Mouse (Mus musculus) macrophage (primary cell): ENCODE data around the gene Stil. TPM values are rescaled to one million over a fixed set of nuclear protein-coding genes. Genes with fewer than 3 reads are reported as not detected.
A peak's percentile ranks its signal among the peaks of the same experiment; 100 is the strongest.

Experiments
- H3K27ac ChIP-seq: fragments of 350-480 bp; formaldehyde crosslinking; 2 replicates; pipeline ENCODE4 v1.9.0; 2021
- H3K36me3 ChIP-seq: fragments of 350-480 bp; formaldehyde crosslinking; 2 replicates; pipeline ENCODE4 v1.9.0; 2021; ENCODE audit errors: inconsistent target
- H3K4me3 ChIP-seq: fragments of 350-480 bp; formaldehyde crosslinking; 2 replicates; pipeline ENCODE4 v1.9.0; 2021; ENCODE audit errors: inconsistent target
- H3K79me2 ChIP-seq: fragments of 350-480 bp; formaldehyde crosslinking; 2 replicates; pipeline ENCODE4 v1.9.0; 2021; ENCODE audit errors: inconsistent target
- WGBS: methylation state at CpG from one replicate; pipeline ENCODE4 v1.1.7; 2026; ENCODE audit warnings: inconsistent platforms; ENCODE audit not compliant: missing documents; 5-methylcytosine and 5-hydroxymethylcytosine counted together
- polyA plus RNA-seq: library from polyadenylated mRNA; stranded (reverse); fragments of 250-400 nt; gene quantifications from 3 replicates; pipeline ENCODE4 v1.2.4, GENCODE M21; 2018; ENCODE audit warnings: inconsistent platforms

The Stil gene
- polyA plus RNA-seq, 1 experiment from 2014 or later = 1.1 TPM

- Histone ChIP-seq H3K4me3 (no peak overlapping the region), H3K27ac (no peak overlapping the region), H3K36me3 (no peaks in the 10 kb centered on the region), H3K79me2 (peaks cover 20% of the 10 kb centered on the region)
- 87% methylated on average over 3 of the region's 3 CpGs for WGBS
These were observed 2.9 kb upstream of the Stil start for GRCm38 (mm10) chr4:114997051-114997450.

GRCm38 (mm10) chr4:114999445-114999772 is 550 bp upstream of the Stil start:
- 16% methylated on average over 7 of the region's 9 CpGs for whole genome bisulfite sequencing
- Histone ChIP-seq H3K27ac (peak overlapping the region; percentile 88), H3K4me3 (peak overlapping the region; percentile 53), H3K36me3 (no peaks in the 10 kb centered on the region), H3K79me2 (peaks cover 43% of the 10 kb centered on the region)

- H3K27ac ChIP-seq = peak overlapping the region; percentile 66
- no peaks in the 10 kb centered on the region for H3K36me3 ChIP-seq
- H3K4me3 ChIP-seq = peak overlapping the region; percentile 80
- H3K79me2 ChIP-seq = peaks cover 53% of the 10 kb centered on the region
- WGBS = 3% methylated on average over 8 of the region's 8 CpGs
These were observed 453 bp downstream of the Stil start for GRCm38 (mm10) chr4:115000429-115000795.

- no peak overlapping the region for H3K4me3 ChIP-seq
- H3K36me3 ChIP-seq = no peaks in the 10 kb centered on the region
- WGBS = 93% methylated on average over 3 of the region's 3 CpGs
- H3K27ac ChIP-seq = no peak overlapping the region
- no peaks in the 10 kb centered on the region; the same call in 1 of the 2 replicates for H3K79me2 ChIP-seq
These were observed 14.3 kb downstream of the Stil start for GRCm38 (mm10) chr4:115014276-115014675.

GRCm38 (mm10) chr4:115019997-115020396 is 20.0 kb downstream of the Stil start:
- WGBS = 95% methylated on average over 3 of the region's 3 CpGs
- H3K27ac ChIP-seq = no peak overlapping the region
- H3K36me3 ChIP-seq = no peaks in the 10 kb centered on the region
- no peak overlapping the region for H3K4me3 ChIP-seq
- no peaks in the 10 kb centered on the region for H3K79me2 ChIP-seq

- WGBS = 27% methylated on average over 6 of the region's 6 CpGs
- no peak overlapping the region for H3K27ac ChIP-seq
- no peaks in the 10 kb centered on the region for H3K36me3 ChIP-seq
- no peak overlapping the region for H3K4me3 ChIP-seq
- H3K79me2 ChIP-seq = peaks cover 10% of the 10 kb centered on the region
These were observed 35.1 kb downstream of the Stil start for GRCm38 (mm10) chr4:115035043-115035442.

- Histone ChIP-seq H3K36me3 (no peaks in the 10 kb centered on the region), H3K79me2 (peaks cover 10% of the 10 kb centered on the region)
- 37% methylated on average over 4 of the region's 4 CpGs for WGBS
These were observed 38.3 kb downstream of the Stil start for GRCm38 (mm10) chr4:115038242-115038641.

GRCm38 (mm10) chr4:115045621-115046020 is 45.7 kb downstream of the Stil start:
- Histone ChIP-seq H3K27ac (no peak overlapping the region), H3K4me3 (no peak overlapping the region), H3K79me2 (no peaks in the 10 kb centered on the region), H3K36me3 (no peaks in the 10 kb centered on the region)
- WGBS = 90% methylated on average over 3 of the region's 3 CpGs

More at GRCm38 (mm10) chr4:115038242-115038641, 38.3 kb downstream of the Stil start:
- H3K27ac ChIP-seq = no peak overlapping the region
- H3K4me3 ChIP-seq = no peak overlapping the region

- Histone ChIP-seq H3K36me3 (no peaks in the 10 kb centered on the region), H3K4me3 (no peak overlapping the region), H3K27ac (no peak overlapping the region), H3K79me2 (no peaks in the 10 kb centered on the region)
- WGBS = 0% methylated on average over 5 of the region's 5 CpGs
These were observed 47.8 kb downstream of the Stil start for GRCm38 (mm10) chr4:115047750-115048149.

GRCm38 (mm10) chr4:115048190-115048589 is 48.2 kb downstream of the Stil start:
- H3K4me3 ChIP-seq = no peak overlapping the region
- no peaks in the 10 kb centered on the region for H3K36me3 ChIP-seq
- H3K79me2 ChIP-seq = no peaks in the 10 kb centered on the region
- WGBS = 34% methylated on average over 8 of the region's 8 CpGs
- no peak overlapping the region for H3K27ac ChIP-seq

GRCm38 (mm10) chr4:115051245-115051644 is 51.3 kb downstream of the Stil start:
- Histone ChIP-seq H3K4me3 (no peak overlapping the region), H3K79me2 (no peaks in the 10 kb centered on the region), H3K27ac (no peak overlapping the region), H3K36me3 (no peaks in the 10 kb centered on the region)
- WGBS = 100% methylated on average over 5 of the region's 5 CpGs

- WGBS = 6% methylated on average over 36 of the region's 36 CpGs
- no peaks in the 10 kb centered on the region for H3K36me3 ChIP-seq
- H3K79me2 ChIP-seq = peaks cover 5% of the 10 kb centered on the region; the same call in 1 of the 2 replicates
- H3K27ac ChIP-seq = peak overlapping the region; percentile 43
- H3K4me3 ChIP-seq = no peak overlapping the region; the same call in 1 of the 2 replicates
These were observed 52.5 kb downstream of the Stil start for GRCm38 (mm10) chr4:115052343-115053005.

- H3K27ac ChIP-seq = no peak overlapping the region
- H3K79me2 ChIP-seq = peaks cover 25% of the 10 kb centered on the region; the same call in 1 of the 2 replicates
- H3K4me3 ChIP-seq = no peak overlapping the region
- WGBS = 73% methylated on average over 2 of the region's 2 CpGs
- no peaks in the 10 kb centered on the region for H3K36me3 ChIP-seq
These were observed 55.1 kb downstream of the Stil start for GRCm38 (mm10) chr4:115055044-115055443.

GRCm38 (mm10) chr4:115055691-115056090 is 55.7 kb downstream of the Stil start:
- Histone ChIP-seq H3K36me3 (no peaks in the 10 kb centered on the region), H3K27ac (no peak overlapping the region), H3K4me3 (no peak overlapping the region), H3K79me2 (peaks cover 31% of the 10 kb centered on the region; the same call in 1 of the 2 replicates)
- WGBS = 92% methylated on average over 2 of the region's 3 CpGs

GRCm38 (mm10) chr4:115056371-115056920 is 56.5 kb downstream of the Stil start, which contains the start of gene Tal1:
TSS of gene Tal1 (plus strand) at chr4:115056426.
- Histone ChIP-seq H3K79me2 (peaks cover 33% of the 10 kb centered on the region; the same call in 1 of the 2 replicates), H3K4me3 (peak within 1 kb of the TSS; percentile 70), H3K36me3 (no peaks in the 10 kb centered on the region), H3K27ac (peak within 1 kb of the TSS; percentile 81)
- WGBS = 4% methylated on average over 58 of the region's 60 CpGs
